ENCODE assay signal across 9 mouse cellular contexts in genomic region chr17:44076051-44076680, GRCm38 (mm10). TPM values are rescaled to one million over a fixed set of nuclear protein-coding genes. Genes with fewer than 3 reads are reported as not detected.
A peak's percentile ranks its signal among the peaks of the same experiment; 100 is the strongest.
DNase-seq lines count a peak whose midpoint lies in the region; ATAC-seq and TF ChIP-seq lines count a peak whose summit lies in the region.
"Had no signal": no experiment of that assay in that cellular context is flagged by ENCODE, and none has a peak within 500 bp of the region (broad histone marks: within the 10 kb centered on the region; RNA-seq: fewer than 3 reads in every experiment).

No protein-coding gene starts in this region.

- no peak overlapping the region for H3K4me2 ChIP-seq in forebrain, embryonic 11.5 days (ENCODE audit: low read depth, low read length, severe bottlenecking)
- no peak overlapping the region for H3K4me2 ChIP-seq in forebrain, embryonic 15.5 days (replicated peaks)
- H3K4me2 ChIP-seq in kidney, postnatal 0 days (ENCODE audit: low read length), result no peak overlapping the region
- H3K4me2 ChIP-seq: liver, embryonic 13.5 days had no signal

- no peak for ATAC-seq in forebrain, embryonic 11.5 days (replicated peaks; ENCODE audit: low FRiP score)
- ATAC-seq in forebrain, embryonic 15.5 days (replicated peaks), result no peak
- ATAC-seq in kidney, postnatal 0 days (replicated peaks; ENCODE audit: low FRiP score, low read depth), result no peak

- TF ChIP-seq CTCF in spleen, adult 2 months (IDR thresholded peaks at IDR 0.05; ENCODE audit: extremely low read depth, insufficient read depth, insufficient read length, insufficient replicate concordance), result peak; percentile 29; the same call in 1 of the 2 replicates
- TF ChIP-seq CTCF in kidney, postnatal 0 days (IDR thresholded peaks at IDR 0.05; ENCODE audit: low read depth), result peak; percentile 85

- no peak overlapping the region for H3K27ac ChIP-seq in forebrain, embryonic 11.5 days (ENCODE audit: low read depth, low read length)
- no peak overlapping the region for H3K27ac ChIP-seq in forebrain, embryonic 15.5 days (replicated peaks)
- H3K27ac ChIP-seq in spleen, adult 2 months (ENCODE audit: insufficient read depth, low read length), result no peak overlapping the region
- no peak overlapping the region for H3K27ac ChIP-seq in kidney, postnatal 0 days
- H3K27ac ChIP-seq: liver, embryonic 13.5 days had no signal

- peak; percentile 55 for DNase-seq in forebrain, embryonic 11.5 days (ENCODE audit: low spot score)
- peak in 1 of 2 experiments; percentile 3 for DNase-seq in spleen, adult 2 months (ENCODE audit: low read depth in 1 of 2, low spot score in 2 of 2)
- DNase-seq in spleen, postnatal 10 days (ENCODE audit: low spot score in 2 of 2), result no peak
- peak; percentile 43 for DNase-seq in embryo, embryonic 11 days
- DNase-seq in kidney, postnatal 0 days (ENCODE audit: low spot score), result peak; percentile 81
- DNase-seq in retina, postnatal 1 day, result peak; percentile 67
- no peak for DNase-seq in testis, postnatal 14 days (ENCODE audit: low spot score)
- DNase-seq: liver, embryonic 13.5 days had no signal

- no peaks in the 10 kb centered on the region for H3K9me3 ChIP-seq in forebrain, embryonic 11.5 days (ENCODE audit: control insufficient read depth, low read length)
- no peaks in the 10 kb centered on the region for H3K9me3 ChIP-seq in forebrain, embryonic 15.5 days
- H3K9me3 ChIP-seq in kidney, postnatal 0 days (replicated peaks; ENCODE audit: low read length), result no peaks in the 10 kb centered on the region
- H3K9me3 ChIP-seq: liver, embryonic 13.5 days had no signal

- no peaks in the 10 kb centered on the region for H3K36me3 ChIP-seq in forebrain, embryonic 11.5 days (ENCODE audit: control insufficient read depth, insufficient read depth, low read length)
- peaks cover 7% of the 10 kb centered on the region for H3K36me3 ChIP-seq in forebrain, embryonic 15.5 days
- H3K36me3 ChIP-seq in spleen, adult 2 months (ENCODE audit: control insufficient read depth, insufficient read depth, low read length), result no peaks in the 10 kb centered on the region
- H3K36me3 ChIP-seq in kidney, postnatal 0 days (ENCODE audit: insufficient read depth, low read length), result 0 out of 2 replicates have a peak, but pooled peaks cover 2% of the 10 kb centered on the region
- H3K36me3 ChIP-seq: liver, embryonic 13.5 days had no signal

- H3K4me3 ChIP-seq in forebrain, embryonic 11.5 days (ENCODE audit: low read depth, low read length), result no peak overlapping the region
- H3K4me3 ChIP-seq in forebrain, embryonic 15.5 days, result no peak overlapping the region
- H3K4me3 ChIP-seq in spleen, adult 2 months (ENCODE audit: extremely low read depth, insufficient read depth, insufficient read length), result no peak overlapping the region
- H3K4me3 ChIP-seq in kidney, postnatal 0 days (replicated peaks; ENCODE audit: low read depth, low read length), result no peak overlapping the region
- H3K4me3 ChIP-seq: liver, embryonic 13.5 days had no signal

- WGBS in forebrain, embryonic 11.5 days, result 60% methylated on average over 6 of the region's 6 CpGs
- WGBS in forebrain, embryonic 15.5 days, result 61% methylated on average over 6 of the region's 6 CpGs
- WGBS in spleen, adult 2 months, result 58% methylated on average over 6 of the region's 6 CpGs
- 51% methylated on average over 6 of the region's 6 CpGs for WGBS in kidney, postnatal 0 days

- no peaks in the 10 kb centered on the region for H3K4me1 ChIP-seq in forebrain, embryonic 11.5 days (replicated peaks; ENCODE audit: control insufficient read depth, insufficient read depth, low read length)
- peaks cover 9% of the 10 kb centered on the region for H3K4me1 ChIP-seq in forebrain, embryonic 15.5 days
- H3K4me1 ChIP-seq in spleen, adult 2 months (ENCODE audit: control insufficient read depth, insufficient read depth, insufficient read length), result no peaks in the 10 kb centered on the region; the same call in 1 of the 2 replicates
- H3K4me1 ChIP-seq in kidney, postnatal 0 days (replicated peaks; ENCODE audit: insufficient read depth, low read length), result no peaks in the 10 kb centered on the region
- H3K4me1 ChIP-seq: liver, embryonic 13.5 days had no signal

- H3K27me3 ChIP-seq in forebrain, embryonic 11.5 days (ENCODE audit: control insufficient read depth, insufficient read depth, low read length), result no peaks in the 10 kb centered on the region
- no peaks in the 10 kb centered on the region for H3K27me3 ChIP-seq in forebrain, embryonic 15.5 days
- H3K27me3 ChIP-seq in spleen, adult 2 months (ENCODE audit: control insufficient read depth, insufficient read depth, low read length), result peaks cover 2% of the 10 kb centered on the region; the same call in 1 of the 2 replicates
- H3K27me3 ChIP-seq in kidney, postnatal 0 days (ENCODE audit: insufficient read depth, low read length), result no peaks in the 10 kb centered on the region
- H3K27me3 ChIP-seq: liver, embryonic 13.5 days had no signal

- no peak for TF ChIP-seq POLR2A in spleen, adult 2 months (IDR thresholded peaks at IDR 0.05; ENCODE audit: low read depth, low read length)

- H3K9ac ChIP-seq in forebrain, embryonic 11.5 days (ENCODE audit: low read length), result no peak overlapping the region
- H3K9ac ChIP-seq in forebrain, embryonic 15.5 days (replicated peaks), result no peak overlapping the region
- no peak overlapping the region for H3K9ac ChIP-seq in kidney, postnatal 0 days (ENCODE audit: low read depth, low read length)
- H3K9ac ChIP-seq: liver, embryonic 13.5 days had no signal

RNA-seq across cellular contexts. Expression of gene Enpp5, which starts 2.4 kb away (rescaled TPM):
- polyA plus RNA-seq in forebrain, embryonic 11.5 days (2014; fragmentation: Nextera tagmentation; extraction: Ambion mirVana), result 8.1 and 10.9 TPM in 2 replicates
- polyA plus RNA-seq in forebrain, embryonic 15.5 days (2015; fragmentation: Nextera tagmentation; extraction: Ambion mirVana), result 62.3 and 67.3 TPM in 2 replicates
- 4.9 and 5.4 TPM in 2 replicates for polyA plus RNA-seq in spleen, adult 2 months (2012; rRNA removed)
- 22.0 and 29.1 TPM in 2 replicates for polyA plus RNA-seq in kidney, postnatal 0 days (2015; fragmentation: Nextera tagmentation; extraction: Ambion mirVana)

RNA-seq across cellular contexts. Expression of gene Enpp4, which starts 29.4 kb away (rescaled TPM):
- polyA plus RNA-seq in forebrain, embryonic 11.5 days (2014; fragmentation: Nextera tagmentation; extraction: Ambion mirVana), result 4.5 and 5.0 TPM in 2 replicates
- polyA plus RNA-seq in forebrain, embryonic 15.5 days (2015; fragmentation: Nextera tagmentation; extraction: Ambion mirVana), result 5.6 and 6.2 TPM in 2 replicates
- 3.3 and 3.4 TPM in 2 replicates for polyA plus RNA-seq in spleen, adult 2 months (2012; rRNA removed)
- 6.4 and 7.0 TPM in 2 replicates for polyA plus RNA-seq in kidney, postnatal 0 days (2015; fragmentation: Nextera tagmentation; extraction: Ambion mirVana)

Comparison
In these comparisons a context has a peak if more than half of its experiments do, and no peak if none do; other contexts are left out.
1. DNase-seq: peak in forebrain, embryonic 11.5 days (single experiment), embryo, embryonic 11 days (single experiment), kidney, postnatal 0 days (single experiment) and retina, postnatal 1 day (single experiment); none in spleen, postnatal 10 days (0 of 2) and testis, postnatal 14 days (single experiment).